8 mouse cellular contexts compared by ENCODE assay signal in genomic region chr4:41737602-41738255, GRCm38 (mm10). TPM values are rescaled to one million over a fixed set of nuclear protein-coding genes. Genes with fewer than 3 reads are reported as not detected.
DNase-seq lines count a peak whose midpoint lies in the region; ATAC-seq and TF ChIP-seq lines count a peak whose summit lies in the region.

No protein-coding gene starts in this region.

- H3K36me3 ChIP-seq in kidney, embryonic 15.5 days = peaks cover 13% of the 10 kb centered on the region
- H3K36me3 ChIP-seq in liver, adult 2 months (ENCODE audit: control insufficient read depth, insufficient read depth, low read length) = peaks cover 7% of the 10 kb centered on the region

- TF ChIP-seq CTCF in liver, adult 2 months (IDR thresholded peaks at IDR 0.05; ENCODE audit: low read depth, low read length) = peak; percentile 88

- no peak overlapping the region for H3K27ac ChIP-seq in kidney, embryonic 15.5 days
- no peak overlapping the region for H3K27ac ChIP-seq in liver, adult 2 months (replicated peaks; ENCODE audit: insufficient read depth, low read depth, low read length)

- TF ChIP-seq POLR2A in liver, adult 2 months (IDR thresholded peaks at IDR 0.05; ENCODE audit: extremely low read depth, insufficient read depth, low read length) = no peak

- peaks cover 25% of the 10 kb centered on the region for H3K4me1 ChIP-seq in kidney, embryonic 15.5 days
- peaks cover 15% of the 10 kb centered on the region; the same call in 1 of the 2 replicates for H3K4me1 ChIP-seq in liver, adult 2 months (ENCODE audit: control insufficient read depth, insufficient read depth, low read length)

- 0 out of 2 replicates have a peak, but pooled peaks have one; percentile 38 for ATAC-seq in kidney, embryonic 15.5 days (replicated peaks; ENCODE audit: low FRiP score)

- DNase-seq in B cell, adult 2 months = peak; percentile 84 to 87
- peak; percentile 80 for DNase-seq in T-cell, adult 2 months (ENCODE audit: low spot score)
- peak; percentile 72 to 76 for DNase-seq in cerebellum, postnatal 36 days
- DNase-seq in gastrocnemius, postnatal 10 days = peak; percentile 68
- peak; percentile 75 for DNase-seq in liver, adult 2 months (ENCODE audit: extremely low read depth, low read depth, low spot score)
- peak; percentile 62 for DNase-seq in neural tube, embryonic 10.5 days (ENCODE audit: extremely low spot score, low spot score)
- peak; percentile 50 to 61 for DNase-seq in thymus, adult 18-20 months

- no peak overlapping the region for H3K4me3 ChIP-seq in kidney, embryonic 15.5 days (replicated peaks)
- no peak overlapping the region for H3K4me3 ChIP-seq in liver, adult 2 months (ENCODE audit: insufficient read depth, low read depth, low read length)

- no peak overlapping the region for H3K4me2 ChIP-seq in kidney, embryonic 15.5 days

- peaks cover 6% of the 10 kb centered on the region; the same call in 1 of the 2 replicates for H3K79me2 ChIP-seq in liver, adult 2 months (ENCODE audit: control insufficient read depth, insufficient read depth, low read length)

- H3K9ac ChIP-seq in kidney, embryonic 15.5 days = no peak overlapping the region
- H3K9ac ChIP-seq in liver, adult 2 months (ENCODE audit: low read depth, low read length) = no peak overlapping the region

- no peaks in the 10 kb centered on the region for H3K9me3 ChIP-seq in kidney, embryonic 15.5 days (replicated peaks)

- 36% methylated on average over 8 of the region's 8 CpGs for WGBS in kidney, embryonic 15.5 days
- WGBS in liver, adult 2 months = 25% methylated on average over 8 of the region's 8 CpGs

- H3K27me3 ChIP-seq in kidney, embryonic 15.5 days = peaks cover 15% of the 10 kb centered on the region
- 0 out of 2 replicates have a peak, but pooled peaks cover 3% of the 10 kb centered on the region for H3K27me3 ChIP-seq in liver, adult 2 months (ENCODE audit: control insufficient read depth, insufficient read depth, low read length)

RNA-seq across cellular contexts. Expression of gene Arid3c, which starts 6.8 kb away (rescaled TPM):
- not detected for total RNA-seq in gastrocnemius, postnatal 10 days (2021)
- polyA plus RNA-seq in kidney, embryonic 15.5 days (2015; fragmentation: Nextera tagmentation; extraction: Ambion mirVana) = 0.12 and 0.17 TPM in 2 replicates
- not detected in 2 replicates for total RNA-seq in liver, adult 2 months (2014; rRNA removed)
- not detected in 2 replicates for polyA plus RNA-seq in liver, adult 2 months (2012; rRNA removed)

RNA-seq across cellular contexts. Expression of gene Dctn3, which starts 14.8 kb away (rescaled TPM):
- total RNA-seq in gastrocnemius, postnatal 10 days (2021) = 10 to 100 TPM; 44.3 to 57.6 TPM
- 128 and 132 TPM in 2 replicates for polyA plus RNA-seq in kidney, embryonic 15.5 days (2015; fragmentation: Nextera tagmentation; extraction: Ambion mirVana)
- 33.4 and 40.2 TPM in 2 replicates for total RNA-seq in liver, adult 2 months (2014; rRNA removed)
- 43.2 and 44.5 TPM in 2 replicates for polyA plus RNA-seq in liver, adult 2 months (2012; rRNA removed)

RNA-seq across cellular contexts. Expression of gene Galt, which starts 17.3 kb away (rescaled TPM):
- 10 to 100 TPM; 25.2 to 28.1 TPM for total RNA-seq in gastrocnemius, postnatal 10 days (2021)
- polyA plus RNA-seq in kidney, embryonic 15.5 days (2015; fragmentation: Nextera tagmentation; extraction: Ambion mirVana) = 50.7 and 52.5 TPM in 2 replicates
- 52.4 and 57.9 TPM in 2 replicates for total RNA-seq in liver, adult 2 months (2014; rRNA removed)
- polyA plus RNA-seq in liver, adult 2 months (2012; rRNA removed) = 204 and 217 TPM in 2 replicates

RNA-seq across cellular contexts. Expression of gene Sigmar1, which starts 18.2 kb away (rescaled TPM):
- total RNA-seq in gastrocnemius, postnatal 10 days (2021) = 10 to 100 TPM; 15.4 to 17.9 TPM
- 79.7 and 87.4 TPM in 2 replicates for polyA plus RNA-seq in kidney, embryonic 15.5 days (2015; fragmentation: Nextera tagmentation; extraction: Ambion mirVana)
- 69.3 and 82.2 TPM in 2 replicates for total RNA-seq in liver, adult 2 months (2014; rRNA removed)
- 362 and 423 TPM in 2 replicates for polyA plus RNA-seq in liver, adult 2 months (2012; rRNA removed)

RNA-seq across cellular contexts. Expression of gene Rpp25l, which starts 24.4 kb away (rescaled TPM):
- 10 to 100 TPM; 31.5 to 41.4 TPM for total RNA-seq in gastrocnemius, postnatal 10 days (2021)
- 76.2 and 83.6 TPM in 2 replicates for polyA plus RNA-seq in kidney, embryonic 15.5 days (2015; fragmentation: Nextera tagmentation; extraction: Ambion mirVana)
- total RNA-seq in liver, adult 2 months (2014; rRNA removed) = 20.5 and 21.4 TPM in 2 replicates
- 59.1 and 60.6 TPM in 2 replicates for polyA plus RNA-seq in liver, adult 2 months (2012; rRNA removed)
